Mouse (Mus musculus) right cerebral cortex, postnatal 25 days (tissue): Measurements from ENCODE around the gene Sf3a1.
"Not testable (repeated sequence)": the region's sequence is repeated elsewhere in the genome, so short reads cannot be mapped to it uniquely, and the experiment has no call there.

Experiments used
- DNase-seq: peaks from one replicate; pipeline ENCODE4 v3.0.0; 2022

Sf3a1 gene

GRCm38 (mm10) chr11:4159808-4160708 is at the start of gene Sf3a1, which contains the start of gene Ccdc157:
Gene Sf3a1 (plus strand): TSS chr11:4160350.
Gene Ccdc157 (minus strand): TSS chr11:4160293.
- DNase-seq, result peak; percentile 95

- DNase-seq, result no peak
Measured at GRCm38 (mm10) chr11:4112033-4112432, 48.1 kb upstream of the Sf3a1 start.

GRCm38 (mm10) chr11:4112861-4113260 is 47.3 kb upstream of the Sf3a1 start:
- DNase-seq, result no peak

- no peak for DNase-seq
Measured at GRCm38 (mm10) chr11:4113496-4113895, 46.7 kb upstream of the Sf3a1 start.

- DNase-seq, result no peak
Measured at GRCm38 (mm10) chr11:4113970-4114369, 46.2 kb upstream of the Sf3a1 start.

GRCm38 (mm10) chr11:4114541-4114940 is 45.6 kb upstream of the Sf3a1 start:
- not testable (repeated sequence) for DNase-seq

- no peak for DNase-seq
Measured at GRCm38 (mm10) chr11:4115407-4115806, 44.7 kb upstream of the Sf3a1 start.

GRCm38 (mm10) chr11:4116458-4117141 is 43.5 kb upstream of the Sf3a1 start:
- peak; percentile 64 for DNase-seq

GRCm38 (mm10) chr11:4117372-4118071 is 42.6 kb upstream of the Sf3a1 start:
- DNase-seq, result no peak

GRCm38 (mm10) chr11:4118081-4118921 is 41.8 kb upstream of the Sf3a1 start:
- DNase-seq, result peak; percentile 81

- DNase-seq, result no peak
Measured at GRCm38 (mm10) chr11:4119635-4120034, 40.5 kb upstream of the Sf3a1 start.

- DNase-seq, result no peak
Measured at GRCm38 (mm10) chr11:4121691-4122090, 38.5 kb upstream of the Sf3a1 start.

- no peak for DNase-seq
Measured at GRCm38 (mm10) chr11:4122226-4122625, 37.9 kb upstream of the Sf3a1 start.

- no peak for DNase-seq
Measured at GRCm38 (mm10) chr11:4122742-4123579, 37.2 kb upstream of the Sf3a1 start, which contains the start of gene Sec14l2. Gene Sec14l2 (minus strand): TSS chr11:4123415.

GRCm38 (mm10) chr11:4123922-4124321 is 36.2 kb upstream of the Sf3a1 start:
- DNase-seq, result no peak

- no peak for DNase-seq
Measured at GRCm38 (mm10) chr11:4127059-4127458, 33.1 kb upstream of the Sf3a1 start.

- DNase-seq, result not testable (repeated sequence)
Measured at GRCm38 (mm10) chr11:4128461-4128860, 31.7 kb upstream of the Sf3a1 start.

GRCm38 (mm10) chr11:4133450-4133849 is 26.7 kb upstream of the Sf3a1 start:
- DNase-seq, result no peak

GRCm38 (mm10) chr11:4134400-4134799 is 25.8 kb upstream of the Sf3a1 start:
- DNase-seq, result no peak

- peak; percentile 88 for DNase-seq
Measured at GRCm38 (mm10) chr11:4134986-4135935, 24.9 kb upstream of the Sf3a1 start, which contains the start of gene Rnf215. Gene Rnf215 (plus strand): TSS chr11:4135202.
